Mouse (Mus musculus): Measurements from ENCODE around the gene Endod1. TPM values are rescaled to one million over a fixed set of nuclear protein-coding genes. Genes with fewer than 3 reads are reported as not detected.

The Endod1 gene
- polyA plus RNA-seq, 1 experiment from 2014 or later = 37.3 TPM

DNA sequence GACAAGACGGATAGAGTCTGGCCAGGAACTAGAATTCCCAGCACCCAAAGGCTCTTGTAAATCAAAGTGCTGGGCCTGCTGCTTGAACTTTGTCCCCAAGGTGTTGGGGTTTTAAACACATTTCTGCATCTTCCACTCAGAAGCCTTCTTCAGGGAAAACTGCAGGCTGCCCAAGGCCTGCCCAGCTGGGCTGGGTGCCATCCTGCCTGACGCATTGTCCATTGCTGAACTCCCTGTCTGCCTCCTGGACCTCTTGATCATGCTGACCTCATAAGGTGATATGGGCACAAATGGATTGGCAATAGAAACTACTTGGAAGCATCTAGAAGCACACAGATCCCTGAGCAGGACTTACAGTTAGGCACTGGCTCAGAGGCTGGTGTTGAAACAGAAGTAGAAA, 3.2 kb downstream of the Endod1 start:
- no peaks in the 10 kb centered on the region for H3K9me3 ChIP-seq (replicated peaks)
- 97% methylated on average over 2 of the region's 2 CpGs for WGBS
- ATAC-seq (ENCODE audit: low FRiP score) = no peak
- no peaks in the 10 kb centered on the region for H3K27me3 ChIP-seq (replicated peaks)
- H3K4me3 ChIP-seq (replicated peaks) = no peak overlapping the region
- H3K9ac ChIP-seq (replicated peaks) = no peak overlapping the region
- H3K4me1 ChIP-seq = peaks cover 32% of the 10 kb centered on the region
- no peak overlapping the region for H3K27ac ChIP-seq (replicated peaks)
- no peaks in the 10 kb centered on the region for H3K36me3 ChIP-seq
- H3K4me2 ChIP-seq = no peak overlapping the region; the same call in 1 of the 2 replicates

DNA sequence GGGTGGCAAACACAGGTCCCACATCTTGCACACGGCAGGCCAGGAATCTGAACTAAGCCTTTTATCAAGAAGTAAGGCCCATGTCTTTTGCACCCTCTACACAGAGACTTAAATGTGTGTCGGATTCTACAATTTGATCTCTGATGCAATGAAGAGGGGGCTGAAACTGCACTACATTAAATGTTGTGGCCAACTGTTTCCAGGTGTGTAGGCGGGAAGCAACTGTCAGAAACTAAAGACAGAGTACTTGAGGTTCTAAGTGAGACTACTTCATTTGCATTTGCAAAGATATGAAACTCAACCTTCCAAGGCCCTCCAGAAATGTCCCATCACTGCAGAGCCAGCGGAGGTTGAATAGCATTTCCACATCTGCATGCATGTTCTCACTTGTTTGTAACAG, 5.2 kb downstream of the Endod1 start:
- H3K27me3 ChIP-seq (replicated peaks) = no peaks in the 10 kb centered on the region
- no peak overlapping the region for H3K4me2 ChIP-seq
- no peak for ATAC-seq (ENCODE audit: low FRiP score)
- WGBS = 88% methylated on average over 4 of the region's 4 CpGs
- H3K9ac ChIP-seq (replicated peaks) = no peak overlapping the region
- no peaks in the 10 kb centered on the region for H3K36me3 ChIP-seq
- no peak overlapping the region for H3K27ac ChIP-seq (replicated peaks)
- no peaks in the 10 kb centered on the region for H3K9me3 ChIP-seq (replicated peaks)
- H3K4me3 ChIP-seq (replicated peaks) = no peak overlapping the region
- H3K4me1 ChIP-seq = peaks cover 21% of the 10 kb centered on the region

GRCm38 (mm10) chr9:14372440-14372839, 8.9 kb downstream of the Endod1 start:
- ATAC-seq (ENCODE audit: low FRiP score) = no peak
- no peak overlapping the region for H3K9ac ChIP-seq (replicated peaks)
- no peak overlapping the region for H3K4me2 ChIP-seq
- H3K4me3 ChIP-seq (replicated peaks) = no peak overlapping the region
- H3K27me3 ChIP-seq (replicated peaks) = no peaks in the 10 kb centered on the region
- H3K4me1 ChIP-seq = no peaks in the 10 kb centered on the region
- H3K27ac ChIP-seq (replicated peaks) = no peak overlapping the region
- H3K9me3 ChIP-seq (replicated peaks) = no peaks in the 10 kb centered on the region
- H3K36me3 ChIP-seq = peaks cover 4% of the 10 kb centered on the region; the same call in 1 of the 2 replicates

GRCm38 (mm10) chr9:14369271-14369670, 12.0 kb downstream of the Endod1 start:
- H3K4me3 ChIP-seq (replicated peaks) = no peak overlapping the region
- no peak overlapping the region for H3K4me2 ChIP-seq
- no peak overlapping the region for H3K27ac ChIP-seq (replicated peaks)
- peaks cover 4% of the 10 kb centered on the region; the same call in 1 of the 2 replicates for H3K36me3 ChIP-seq
- H3K9ac ChIP-seq (replicated peaks) = no peak overlapping the region
- no peak for ATAC-seq (ENCODE audit: low FRiP score)
- H3K9me3 ChIP-seq (replicated peaks) = no peaks in the 10 kb centered on the region
- H3K27me3 ChIP-seq (replicated peaks) = no peaks in the 10 kb centered on the region
- H3K4me1 ChIP-seq = no peaks in the 10 kb centered on the region

DNA sequence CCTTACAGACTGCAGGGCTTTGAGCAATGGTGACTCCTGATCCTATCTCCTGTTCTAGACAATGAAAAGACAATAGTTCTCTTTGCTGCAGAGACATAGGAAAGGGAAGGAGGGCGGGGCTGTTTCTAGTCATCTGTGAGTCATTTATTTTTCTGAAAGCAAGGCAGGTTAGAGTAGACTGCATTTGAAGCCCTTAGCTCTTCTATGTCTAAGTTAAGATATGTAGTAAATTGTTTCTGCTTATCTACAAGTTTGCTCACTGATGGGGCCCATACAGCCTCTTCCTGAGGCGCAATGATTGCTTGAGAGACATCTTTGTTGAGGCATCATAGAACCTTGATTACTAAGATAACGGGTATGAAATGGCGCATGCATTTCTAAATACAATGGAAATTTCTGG, 13.5 kb downstream of the Endod1 start:
- peaks cover 4% of the 10 kb centered on the region; the same call in 1 of the 2 replicates for H3K36me3 ChIP-seq
- H3K27ac ChIP-seq (replicated peaks) = no peak overlapping the region
- no peak overlapping the region for H3K4me3 ChIP-seq (replicated peaks)
- H3K27me3 ChIP-seq (replicated peaks) = no peaks in the 10 kb centered on the region
- H3K9ac ChIP-seq (replicated peaks) = no peak overlapping the region
- no peak for ATAC-seq (ENCODE audit: low FRiP score)
- H3K4me2 ChIP-seq = no peak overlapping the region
- WGBS = 94% methylated on average over 4 of the region's 4 CpGs
- H3K4me1 ChIP-seq = no peaks in the 10 kb centered on the region
- H3K9me3 ChIP-seq (replicated peaks) = no peaks in the 10 kb centered on the region

DNA sequence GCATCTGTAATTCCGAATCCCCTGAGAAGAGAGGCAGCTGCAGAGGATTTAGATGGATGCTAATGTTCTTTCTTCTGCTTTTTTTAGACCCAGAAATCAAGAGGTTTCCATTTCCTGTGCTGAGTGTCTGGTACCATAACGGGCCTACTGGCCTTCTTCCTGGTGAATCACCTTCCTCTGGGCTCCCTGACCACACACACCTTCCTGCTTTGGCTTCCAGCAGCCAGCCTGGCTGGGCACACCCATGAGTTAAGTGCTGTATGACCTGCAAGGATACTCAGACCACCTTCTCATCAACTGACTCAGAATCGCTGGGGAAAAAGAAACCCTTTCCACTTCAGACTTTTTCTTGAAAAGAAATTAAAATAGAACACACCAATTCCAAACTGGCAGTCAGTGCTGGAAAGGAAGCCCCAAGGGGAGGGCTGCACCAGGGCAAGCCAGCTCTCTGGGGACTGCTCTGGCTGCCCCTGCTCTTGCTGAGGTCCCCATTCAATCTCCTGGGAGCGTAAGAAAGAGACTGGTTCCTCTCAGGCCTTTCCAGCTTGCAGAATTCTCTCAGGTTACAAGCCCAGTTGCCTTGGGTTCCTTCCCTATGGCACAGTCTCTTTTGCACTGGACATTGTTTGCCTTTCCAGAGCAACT, 15.7 kb downstream of the Endod1 start:
- Histone ChIP-seq H3K9ac (replicated peaks) (no peak overlapping the region), H3K9me3 (replicated peaks) (no peaks in the 10 kb centered on the region), H3K4me3 (replicated peaks) (no peak overlapping the region), H3K27ac (replicated peaks) (no peak overlapping the region), H3K36me3 (peaks cover 4% of the 10 kb centered on the region; the same call in 1 of the 2 replicates), H3K4me2 (no peak overlapping the region), H3K27me3 (replicated peaks) (no peaks in the 10 kb centered on the region), H3K4me1 (no peaks in the 10 kb centered on the region)
- WGBS = 60% methylated on average over 4 of the region's 4 CpGs
- ATAC-seq (ENCODE audit: low FRiP score) = no peak

GRCm38 (mm10) chr9:14364719-14365118, 16.6 kb downstream of the Endod1 start:
- WGBS = 94% methylated on average over 9 of the region's 9 CpGs

DNA sequence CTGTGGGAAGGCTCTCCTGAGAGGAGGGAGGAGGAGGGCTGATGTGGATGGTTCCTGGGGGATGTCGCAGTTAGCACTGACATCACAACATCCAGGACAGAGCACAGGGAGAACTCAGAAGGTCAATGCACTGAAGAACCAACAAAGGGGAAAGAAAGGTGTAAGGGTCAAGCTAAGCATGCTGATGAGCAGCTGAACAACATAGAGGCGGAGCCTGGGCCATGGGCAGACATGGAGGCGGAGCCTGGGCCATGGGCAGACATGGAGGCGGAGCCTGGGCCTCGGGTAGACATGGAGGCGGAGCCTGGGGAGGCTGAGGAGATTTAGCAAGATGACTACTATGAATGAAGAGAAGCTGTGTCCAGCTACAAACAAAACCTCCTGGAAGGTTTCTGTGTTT, 17.8 kb downstream of the Endod1 start:
- Histone ChIP-seq H3K4me3 (replicated peaks) (no peak overlapping the region), H3K27ac (replicated peaks) (no peak overlapping the region), H3K36me3 (no peaks in the 10 kb centered on the region), H3K9ac (replicated peaks) (no peak overlapping the region), H3K27me3 (replicated peaks) (no peaks in the 10 kb centered on the region), H3K4me1 (no peaks in the 10 kb centered on the region), H3K4me2 (no peak overlapping the region), H3K9me3 (replicated peaks) (no peaks in the 10 kb centered on the region)
- no peak; the same call in 1 of the 2 replicates for ATAC-seq (ENCODE audit: low FRiP score)
- 82% methylated on average over 6 of the region's 6 CpGs for WGBS

More at GRCm38 (mm10) chr9:14364719-14365118, 16.6 kb downstream of the Endod1 start:
- Histone ChIP-seq H3K4me2 (no peak overlapping the region), H3K27me3 (replicated peaks) (no peaks in the 10 kb centered on the region), H3K27ac (replicated peaks) (no peak overlapping the region), H3K36me3 (peaks cover 4% of the 10 kb centered on the region; the same call in 1 of the 2 replicates), H3K4me3 (replicated peaks) (no peak overlapping the region), H3K9me3 (replicated peaks) (no peaks in the 10 kb centered on the region), H3K9ac (replicated peaks) (no peak overlapping the region), H3K4me1 (no peaks in the 10 kb centered on the region)
- ATAC-seq (ENCODE audit: low FRiP score) = no peak

DNA sequence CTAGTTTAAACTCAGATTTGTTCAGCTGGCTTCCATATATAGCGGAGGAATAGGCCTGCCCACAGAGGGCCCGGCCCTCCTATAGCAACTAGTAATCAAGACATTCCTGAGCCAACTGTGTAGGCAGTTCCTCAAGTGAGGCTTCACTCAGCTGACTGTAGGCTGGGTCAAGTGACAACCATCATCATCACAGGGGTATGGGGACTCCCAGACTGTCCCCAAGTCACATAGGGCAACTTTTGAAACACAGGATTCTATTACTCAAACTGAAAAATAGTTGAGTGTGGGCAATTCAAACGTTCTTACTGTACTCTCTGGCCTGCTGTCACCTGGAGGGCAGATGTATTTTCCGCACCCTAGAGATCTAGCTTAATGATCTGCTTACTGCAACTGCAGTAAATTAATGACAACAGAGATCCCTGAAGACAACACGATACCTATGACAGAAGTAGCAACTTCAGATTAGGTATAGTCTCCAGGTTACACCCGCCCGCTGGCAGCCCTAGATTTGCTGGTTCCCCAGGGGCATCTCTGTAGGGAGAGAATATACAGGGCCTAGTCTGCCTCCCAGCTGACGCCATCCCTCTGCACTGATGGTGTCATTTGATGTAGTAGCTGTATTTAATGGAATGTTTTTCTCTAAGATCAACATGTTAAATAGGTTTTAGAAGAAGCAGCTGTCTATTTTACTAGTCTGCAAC, 19.1 kb downstream of the Endod1 start:
- Histone ChIP-seq H3K9me3 (replicated peaks) (no peaks in the 10 kb centered on the region), H3K27me3 (replicated peaks) (no peaks in the 10 kb centered on the region), H3K9ac (replicated peaks) (no peak overlapping the region), H3K4me1 (no peaks in the 10 kb centered on the region), H3K4me2 (no peak overlapping the region), H3K36me3 (peaks cover 5% of the 10 kb centered on the region), H3K4me3 (replicated peaks) (no peak overlapping the region), H3K27ac (replicated peaks) (no peak overlapping the region)
- 83% methylated on average over 8 of the region's 8 CpGs for WGBS
- ATAC-seq (ENCODE audit: low FRiP score) = no peak

DNA sequence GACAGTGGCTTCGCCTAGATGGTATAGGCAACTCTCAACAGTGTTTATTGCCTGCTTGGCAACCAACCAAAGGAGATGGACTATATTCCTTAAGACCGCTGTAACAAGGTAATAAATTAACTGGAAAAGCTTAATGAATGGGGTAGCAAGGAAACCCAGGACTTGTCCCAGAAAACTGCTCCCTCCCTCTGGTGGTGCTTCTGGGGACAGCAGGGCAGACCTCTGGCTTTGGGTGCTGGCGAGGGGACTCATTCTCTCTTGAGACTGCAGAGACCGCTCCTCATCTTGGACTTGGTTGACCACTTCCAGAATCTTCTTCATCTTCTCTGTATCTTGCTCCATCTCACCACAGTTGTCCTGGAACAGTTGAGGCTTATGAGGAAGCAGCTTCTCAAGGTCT, 24.3 kb downstream of the Endod1 start:
- no peaks in the 10 kb centered on the region for H3K27me3 ChIP-seq (replicated peaks)
- H3K9ac ChIP-seq (replicated peaks) = no peak overlapping the region
- peaks cover 13% of the 10 kb centered on the region for H3K36me3 ChIP-seq
- no peak overlapping the region for H3K4me3 ChIP-seq (replicated peaks)
- 77% methylated on average over 4 of the region's 4 CpGs for WGBS
- no peaks in the 10 kb centered on the region for H3K9me3 ChIP-seq (replicated peaks)
- no peak overlapping the region for H3K4me2 ChIP-seq
- peaks cover 5% of the 10 kb centered on the region; the same call in 1 of the 2 replicates for H3K4me1 ChIP-seq
- ATAC-seq (ENCODE audit: low FRiP score) = no peak
- no peak overlapping the region for H3K27ac ChIP-seq (replicated peaks)

DNA sequence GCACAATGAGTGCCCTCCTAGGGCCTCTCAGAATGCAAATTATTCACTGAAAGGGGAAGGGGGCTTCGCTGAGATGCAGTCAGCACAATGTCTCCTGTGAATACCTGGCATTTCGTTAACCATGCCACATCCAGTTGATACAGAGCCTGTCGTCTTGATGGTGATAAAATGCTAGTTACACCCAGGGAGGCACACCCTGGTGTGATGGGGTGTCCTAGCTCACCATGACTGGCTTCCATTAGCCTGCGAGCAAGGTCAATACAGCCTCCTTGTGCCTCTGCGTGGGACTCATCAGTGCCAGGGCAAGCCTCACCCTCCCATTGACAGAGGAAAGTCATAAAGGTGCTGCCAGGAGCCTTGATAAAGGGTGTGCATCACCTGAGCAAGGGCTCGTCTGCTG, 26.5 kb downstream of the Endod1 start:
- Histone ChIP-seq H3K27ac (replicated peaks) (0 out of 2 replicates have a peak overlapping the region, but pooled peaks have one; percentile 41), H3K4me2 (no peak overlapping the region), H3K9ac (replicated peaks) (no peak overlapping the region), H3K4me1 (peaks cover 5% of the 10 kb centered on the region; the same call in 1 of the 2 replicates), H3K36me3 (peaks cover 13% of the 10 kb centered on the region), H3K9me3 (replicated peaks) (no peaks in the 10 kb centered on the region), H3K27me3 (replicated peaks) (no peaks in the 10 kb centered on the region), H3K4me3 (replicated peaks) (no peak overlapping the region)
- ATAC-seq (ENCODE audit: low FRiP score) = no peak
- WGBS = 48% methylated on average over 6 of the region's 6 CpGs

GRCm38 (mm10) chr9:14352337-14352736, 29.0 kb downstream of the Endod1 start:
- Histone ChIP-seq H3K9me3 (replicated peaks) (no peaks in the 10 kb centered on the region), H3K4me2 (no peak overlapping the region), H3K27ac (replicated peaks) (no peak overlapping the region), H3K27me3 (replicated peaks) (no peaks in the 10 kb centered on the region), H3K4me1 (peaks cover 5% of the 10 kb centered on the region; the same call in 1 of the 2 replicates), H3K36me3 (peaks cover 9% of the 10 kb centered on the region; the same call in 1 of the 2 replicates), H3K9ac (replicated peaks) (no peak overlapping the region), H3K4me3 (replicated peaks) (no peak overlapping the region)
- WGBS = 86% methylated on average over 1 of the region's 1 CpGs
- no peak for ATAC-seq (ENCODE audit: low FRiP score)
